Mouse (Mus musculus) small intestine, adult 2 months (tissue): ENCODE measurements around the gene Pcyt1b.

Experiments
- CTCF ChIP-seq: fragments of 200-500 bp; IDR thresholded peaks from 2 replicates; pipeline ENCODE4 v1.5.1; 2012; ENCODE audit warnings: low read depth, mild to moderate bottlenecking, control low read depth, inconsistent platforms, low read length, moderate library complexity, mixed read lengths; ENCODE audit not compliant: insufficient replicate concordance, insufficient read length; ENCODE audit errors: extremely low read depth
- POLR2A ChIP-seq: fragments of 200-500 bp; IDR thresholded peaks from 2 replicates; pipeline ENCODE4 v1.6.1; 2012; ENCODE audit warnings: low read depth, mild to moderate bottlenecking, control low read depth, inconsistent platforms, low read length, moderate library complexity

DNA sequence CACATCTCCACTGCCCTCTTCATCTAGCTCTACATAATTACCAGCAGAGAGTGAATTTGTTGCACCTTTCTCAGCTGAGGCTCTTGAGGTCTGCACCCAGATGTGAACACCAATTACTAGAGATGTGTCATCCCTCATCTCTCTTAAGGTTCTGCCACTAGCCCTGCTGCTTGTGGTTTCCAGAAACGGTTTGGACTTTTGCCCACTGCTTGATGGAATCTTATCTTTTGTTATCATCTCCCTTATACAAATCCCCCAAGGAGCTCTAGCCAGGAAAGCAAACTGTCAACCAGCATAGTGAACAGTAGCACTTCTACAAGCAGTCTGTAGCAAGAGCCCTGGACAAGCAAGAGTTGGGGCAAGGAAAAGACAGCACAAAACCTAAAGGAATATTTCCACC is 57.9 kb downstream of the Pcyt1b start:
- TF ChIP-seq POLR2A (no peak), CTCF (no peak)
